Mouse (Mus musculus) right cerebral cortex, postnatal 10 days (tissue): ENCODE measurements around the gene Olfr1342.

Source experiments
- DNase-seq, 2 experiments: peaks; one replicate each; pipeline ENCODE4 v3.0.0; 2021; ENCODE audit warnings: low spot score in 2 of 2

Olfr1342 gene

GRCm38 (mm10) chr4:118692412-118692973 is at the start of gene Olfr1342:
Gene Olfr1342 (minus strand): TSS chr4:118692756.
- no peak for DNase-seq

DNA sequence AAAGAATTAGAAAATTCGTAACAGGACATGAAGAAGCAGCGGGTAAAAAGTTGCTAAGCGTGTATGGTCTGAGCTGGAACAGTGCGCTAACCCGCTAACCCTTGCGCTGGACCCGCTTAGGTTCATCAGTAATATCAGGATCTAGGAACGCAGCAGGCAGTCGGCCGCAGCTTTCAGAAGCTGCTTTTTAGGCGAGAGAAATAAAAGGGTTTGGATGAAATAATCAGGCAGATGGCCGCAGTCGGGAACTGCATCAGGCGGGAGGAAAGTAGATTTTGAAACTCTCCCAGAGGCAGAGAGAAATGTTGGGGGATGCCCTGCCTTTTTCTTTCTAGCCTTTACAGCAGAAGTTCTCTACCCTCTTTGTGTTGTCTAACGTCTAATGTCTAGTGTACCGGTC is 49.3 kb upstream of the Olfr1342 start:
- no peak for DNase-seq

DNA sequence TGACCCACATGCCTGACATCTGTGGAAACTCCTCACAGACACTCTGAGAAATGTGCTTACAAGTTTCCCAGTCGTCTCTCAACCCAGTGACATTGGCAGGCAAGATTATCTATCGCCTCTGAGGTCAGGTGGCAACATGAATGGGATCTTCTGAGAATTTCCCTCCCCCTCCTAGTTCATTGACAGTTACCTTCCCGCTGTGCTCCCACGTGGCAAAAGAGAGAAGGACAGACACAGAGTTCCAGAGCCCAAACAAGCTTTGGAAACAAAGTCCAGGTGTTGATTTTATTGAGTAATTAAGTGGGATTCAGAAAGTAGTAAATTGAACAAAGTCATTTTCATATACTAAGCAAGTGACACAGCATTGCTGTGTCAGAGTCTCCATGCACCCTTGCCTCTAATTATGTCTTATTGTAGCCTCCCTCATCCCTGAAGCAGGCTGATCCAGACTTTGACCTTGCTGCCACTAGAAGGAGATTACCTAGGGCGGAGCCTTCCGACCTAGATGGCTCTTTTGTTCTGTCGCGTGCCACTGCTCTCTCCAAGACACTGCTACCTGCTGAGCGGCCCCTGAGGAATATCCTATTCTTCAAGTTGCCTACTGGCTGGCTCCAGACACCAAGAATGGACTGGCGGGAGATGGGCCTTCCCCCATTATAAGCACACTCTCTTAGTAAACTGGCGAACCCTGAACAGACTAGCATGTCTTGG is 48.6 kb upstream of the Olfr1342 start:
- no peak for DNase-seq

DNA sequence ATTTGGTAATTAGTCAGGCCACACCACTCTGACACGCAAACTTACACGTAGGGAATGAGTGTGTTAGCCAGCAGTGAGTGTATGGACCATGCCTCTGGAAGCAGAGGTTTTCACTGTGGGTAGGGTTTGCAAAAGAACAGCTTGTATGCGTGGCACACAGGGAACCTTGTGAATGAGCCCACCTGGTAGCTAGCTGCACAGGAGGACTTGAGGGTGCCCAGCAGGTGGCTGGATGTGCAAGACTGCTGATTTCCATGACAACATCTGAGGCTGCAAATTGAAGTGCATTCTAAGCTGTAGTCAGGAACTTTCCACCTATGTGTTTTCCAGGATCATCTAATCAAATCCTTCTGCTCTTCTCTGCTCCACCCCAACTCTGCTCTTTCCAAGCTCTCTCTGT is 47.0 kb upstream of the Olfr1342 start:
- DNase-seq = no peak

GRCm38 (mm10) chr4:118731875-118732274 is 39.3 kb upstream of the Olfr1342 start, which contains the start of gene Olfr1339:
Gene Olfr1339 (plus strand): TSS chr4:118732175.
- DNase-seq = no peak

DNA sequence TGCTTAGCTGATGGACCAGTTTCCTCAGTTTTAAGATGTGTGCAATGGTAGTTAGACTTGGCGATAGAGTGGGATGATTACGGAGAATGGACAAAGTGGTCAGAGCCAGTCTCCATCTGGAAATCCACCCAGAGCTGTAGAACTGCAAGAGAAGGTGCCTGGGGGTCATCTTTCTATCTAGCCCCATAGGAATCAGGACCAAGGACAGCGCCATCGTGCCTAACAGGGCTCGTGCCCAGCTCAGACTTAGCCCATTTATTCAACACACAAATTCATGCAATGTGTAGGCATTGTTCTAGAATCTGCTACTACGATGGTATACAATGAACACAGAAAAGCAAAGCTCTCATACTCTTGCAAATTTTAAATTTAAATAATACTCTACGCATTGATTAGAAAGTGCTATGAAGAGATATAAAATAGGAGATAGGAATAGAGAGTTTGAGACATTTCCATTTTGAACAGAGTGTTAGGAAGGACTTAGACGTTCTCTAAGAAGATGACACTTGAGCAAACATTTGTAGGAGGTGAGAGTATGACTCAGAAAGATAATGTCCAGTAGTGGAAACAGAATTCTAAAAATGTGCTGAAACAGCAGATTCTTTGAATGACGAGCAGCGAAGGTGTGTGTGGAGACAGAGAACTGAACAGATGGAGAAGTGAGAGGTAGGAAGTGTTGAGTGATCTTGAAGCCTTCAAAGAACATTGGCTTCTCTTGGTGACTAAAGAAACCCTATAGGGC is 29.4 kb upstream of the Olfr1342 start:
- DNase-seq = no peak

GRCm38 (mm10) chr4:118719838-118720237 is 27.3 kb upstream of the Olfr1342 start, which contains the start of gene Olfr1340:
Gene Olfr1340 (plus strand): TSS chr4:118720138.
- DNase-seq = no peak

DNA sequence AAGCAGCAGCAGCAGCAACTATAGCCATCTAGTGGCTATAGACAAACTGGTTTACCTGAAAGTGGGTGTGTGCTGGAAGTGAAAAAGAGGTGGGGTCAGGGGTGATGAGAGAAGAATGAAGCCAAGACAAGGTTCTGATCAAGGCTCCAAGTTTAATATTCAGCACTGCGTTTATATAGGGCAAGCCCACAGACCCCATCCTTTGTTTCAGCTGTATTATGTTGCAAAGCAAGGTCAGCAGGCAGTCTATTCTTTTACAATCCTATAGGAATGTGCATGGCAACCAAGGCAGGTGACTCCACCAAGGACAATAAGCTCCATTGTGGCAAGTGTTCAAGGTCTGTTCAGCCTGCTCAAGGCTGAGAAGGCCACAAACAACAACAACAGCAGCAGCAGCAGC is 19.1 kb upstream of the Olfr1342 start:
- DNase-seq = no peak

- no peak for DNase-seq
Measured at GRCm38 (mm10) chr4:118708086-118708485, 15.5 kb upstream of the Olfr1342 start.

- DNase-seq = no peak
Measured at GRCm38 (mm10) chr4:118703223-118703622, 10.7 kb upstream of the Olfr1342 start, which contains the start of gene Olfr1341. Gene Olfr1341 (plus strand): TSS chr4:118703523.

GRCm38 (mm10) chr4:118693812-118694211 is 1.3 kb upstream of the Olfr1342 start:
- DNase-seq = no peak

- DNase-seq = no peak
Measured at GRCm38 (mm10) chr4:118687086-118687485, 5.5 kb downstream of the Olfr1342 start.

DNA sequence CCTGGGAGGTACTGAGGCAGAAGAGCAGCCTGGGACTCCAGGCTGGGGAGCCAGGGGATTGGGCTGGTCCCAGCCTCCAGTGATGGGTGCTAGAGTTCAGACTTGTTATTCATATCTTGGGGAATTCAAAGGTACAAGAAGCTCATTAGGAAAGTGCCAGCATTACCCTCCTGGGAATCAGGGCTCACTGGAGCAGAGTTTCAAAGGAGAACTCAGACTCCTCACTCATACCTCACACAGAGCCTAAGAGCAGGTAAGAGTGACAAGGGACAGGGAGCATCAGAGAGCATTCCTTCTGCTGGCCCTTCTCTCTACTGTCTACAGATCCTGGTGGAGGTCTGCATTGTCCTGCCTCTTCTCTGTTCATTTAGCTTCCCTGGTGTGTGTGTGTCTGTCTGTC is 33.9 kb downstream of the Olfr1342 start, which contains the start of gene Olfr62:
TSS of gene Olfr62 (plus strand) at position 301 of the 400 bp plus-strand sequence.
- DNase-seq = no peak

DNA sequence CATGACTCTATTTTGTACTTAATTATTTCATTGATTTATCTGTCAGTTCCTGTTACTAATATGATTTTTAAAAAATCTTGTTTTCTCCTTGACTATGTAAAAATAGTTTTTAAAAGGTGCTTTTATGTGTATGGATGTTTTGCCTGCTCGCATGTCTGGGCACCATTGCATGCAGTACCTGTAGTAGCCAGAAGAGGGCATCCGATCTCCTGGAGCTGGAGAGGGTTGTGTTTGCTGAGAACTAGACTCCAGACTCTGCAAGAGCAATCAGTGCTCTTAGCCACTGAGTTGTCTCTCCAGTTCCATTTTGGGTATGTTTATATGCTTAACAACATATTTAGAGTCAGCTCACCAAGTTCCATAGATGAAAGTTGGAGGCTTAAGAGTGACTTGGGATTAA is 47.3 kb downstream of the Olfr1342 start:
- peak in 1 of 2 experiments; percentile 44 for DNase-seq

GRCm38 (mm10) chr4:118642346-118643190 is 50.0 kb downstream of the Olfr1342 start:
- peak; percentile 39 to 59 for DNase-seq
